Mouse (Mus musculus) A20 (cell line): ENCODE results near the gene Anxa9.

Source experiments
- DNase-seq: peaks from one replicate; pipeline ENCODE4 v3.0.0-alpha.2; 2011; ENCODE audit warnings: low read depth, low spot score

Anxa9 gene

DNA sequence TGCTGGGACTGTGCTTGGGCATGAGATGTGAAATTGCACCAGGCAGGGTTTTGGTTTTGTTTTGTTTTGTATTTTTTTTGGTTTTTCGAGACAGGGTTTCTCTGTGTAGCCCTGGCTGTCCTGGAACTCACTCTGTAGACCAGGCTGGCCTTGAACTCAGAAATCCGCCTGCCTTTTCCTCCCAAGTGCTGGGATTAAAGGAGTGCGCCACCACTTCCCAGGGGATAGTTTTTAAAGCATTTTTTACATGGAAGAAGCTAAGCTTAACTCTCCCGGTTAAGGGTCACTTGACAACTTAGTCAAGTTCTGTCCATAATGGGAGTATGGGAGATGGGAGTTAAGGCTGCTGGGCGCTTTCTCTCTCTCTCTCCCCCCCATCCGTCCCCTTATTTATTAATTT is 7.1 kb upstream of the Anxa9 start:
- no peak for DNase-seq

DNA sequence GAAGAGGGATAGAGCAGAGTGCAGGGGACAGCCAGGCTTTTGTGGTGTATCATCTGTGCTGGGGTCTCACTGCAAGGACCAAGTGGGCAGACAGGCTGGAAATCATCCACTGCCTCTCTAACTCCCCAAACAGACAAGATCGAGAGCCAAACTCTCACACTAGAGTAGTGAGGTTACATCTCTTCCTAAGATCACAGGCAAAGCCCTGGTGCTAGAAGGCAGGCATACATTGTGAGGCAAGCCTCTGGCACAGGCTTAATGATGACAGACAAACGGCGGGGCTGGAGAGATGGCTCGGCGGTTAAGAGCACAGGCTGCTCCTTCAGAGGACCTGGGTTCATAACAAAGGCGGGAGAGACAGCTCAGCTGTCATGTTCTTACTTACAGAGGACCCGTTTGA is 6.5 kb upstream of the Anxa9 start:
- peak; percentile 74 for DNase-seq

DNA sequence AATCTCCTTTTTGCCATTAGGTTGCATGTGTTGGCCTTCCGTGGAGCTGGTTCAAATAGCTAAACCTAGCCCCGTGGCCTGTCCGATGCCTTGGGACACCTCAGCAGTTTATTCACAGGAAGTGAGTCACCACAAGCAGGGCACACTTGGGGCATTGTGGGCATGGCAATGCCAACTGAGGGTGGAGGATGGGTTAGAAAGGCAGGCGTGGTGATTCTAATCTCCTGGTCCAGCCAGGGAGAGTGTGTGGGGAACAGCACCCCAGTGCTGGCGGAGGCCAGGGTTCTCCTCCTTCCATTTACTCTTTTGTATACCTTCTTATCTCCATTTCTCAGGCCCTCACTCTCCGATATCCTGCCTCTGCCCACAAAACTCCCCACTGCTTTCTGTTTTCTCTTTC is 5.6 kb upstream of the Anxa9 start:
- peak; percentile 63 for DNase-seq

DNA sequence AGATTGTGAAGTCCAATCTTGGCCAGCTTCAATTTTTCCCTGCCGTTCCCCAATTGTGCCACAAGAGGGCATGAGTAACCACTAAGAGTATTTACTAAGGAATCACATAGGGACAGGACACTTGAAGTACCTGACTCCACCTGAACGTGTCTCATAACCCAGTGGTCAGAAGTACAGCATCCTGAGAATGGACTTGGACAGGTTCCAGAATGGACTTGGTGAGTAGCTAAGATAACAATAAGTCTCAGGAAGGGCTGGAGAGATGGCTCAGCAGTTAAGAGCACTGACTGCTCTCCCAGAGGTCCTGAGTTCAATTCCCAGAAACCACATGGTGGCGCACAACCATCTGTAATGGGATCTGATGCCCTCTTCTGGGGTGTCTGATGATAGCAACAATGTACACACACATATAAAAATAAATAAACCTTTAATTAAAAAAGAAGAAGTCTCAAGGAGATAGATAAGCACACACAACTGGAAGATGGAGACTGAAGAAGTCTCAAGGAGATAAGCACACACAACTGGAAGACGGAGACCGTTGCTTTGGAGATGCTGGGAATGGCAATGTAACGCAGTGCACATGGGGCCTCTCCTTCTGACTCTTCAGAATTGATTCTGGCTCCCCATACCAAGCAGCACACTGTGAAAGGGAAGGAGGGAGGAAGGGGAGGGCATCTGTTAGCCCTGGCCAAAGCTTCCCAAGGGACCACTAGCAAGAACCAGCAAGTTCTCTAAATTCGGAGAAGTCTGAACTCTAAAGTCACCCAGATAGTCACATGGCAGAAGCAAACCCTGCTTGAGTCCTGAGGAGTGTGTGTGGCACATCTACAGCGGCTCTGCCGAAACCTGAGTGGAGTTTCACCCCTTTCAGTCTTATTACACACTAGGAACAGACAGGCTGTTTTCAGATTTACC is 4.2 kb upstream of the Anxa9 start:
- peak; percentile 86 for DNase-seq

DNA sequence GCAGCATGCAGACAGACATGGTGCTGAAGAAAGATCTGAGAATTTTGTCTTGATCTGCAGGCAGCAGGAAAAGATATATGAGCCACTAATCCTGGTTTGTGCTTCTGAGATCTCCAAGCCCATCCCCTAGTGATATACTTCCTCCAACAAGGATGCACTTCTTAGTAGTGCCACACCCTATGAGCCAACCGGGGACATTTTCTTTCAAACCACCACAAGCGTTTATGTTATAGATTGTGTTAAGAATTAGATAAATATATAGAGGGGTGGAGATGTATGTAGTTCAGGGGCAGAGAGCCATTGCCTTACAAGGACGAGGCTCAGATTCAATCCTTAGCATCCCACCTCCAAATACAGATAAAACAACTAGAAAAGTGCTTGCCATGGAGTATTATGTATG is 3.5 kb upstream of the Anxa9 start:
- no peak for DNase-seq

- no peak for DNase-seq
These were observed 732 bp downstream of the Anxa9 start for GRCm38 (mm10) chr3:95306244-95306643.

GRCm38 (mm10) chr3:95301204-95301796 is 5.7 kb downstream of the Anxa9 start:
- no peak for DNase-seq

GRCm38 (mm10) chr3:95298018-95298417 is 9.0 kb downstream of the Anxa9 start:
- DNase-seq = no peak

- peak; percentile 44 for DNase-seq
These were observed 10.9 kb downstream of the Anxa9 start for GRCm38 (mm10) chr3:95296103-95296469.

GRCm38 (mm10) chr3:95295321-95296102 is 11.5 kb downstream of the Anxa9 start:
- DNase-seq = no peak

GRCm38 (mm10) chr3:95294718-95295117 is 12.3 kb downstream of the Anxa9 start:
- DNase-seq = no peak

GRCm38 (mm10) chr3:95294316-95294715 is 12.7 kb downstream of the Anxa9 start:
- DNase-seq = no peak

DNA sequence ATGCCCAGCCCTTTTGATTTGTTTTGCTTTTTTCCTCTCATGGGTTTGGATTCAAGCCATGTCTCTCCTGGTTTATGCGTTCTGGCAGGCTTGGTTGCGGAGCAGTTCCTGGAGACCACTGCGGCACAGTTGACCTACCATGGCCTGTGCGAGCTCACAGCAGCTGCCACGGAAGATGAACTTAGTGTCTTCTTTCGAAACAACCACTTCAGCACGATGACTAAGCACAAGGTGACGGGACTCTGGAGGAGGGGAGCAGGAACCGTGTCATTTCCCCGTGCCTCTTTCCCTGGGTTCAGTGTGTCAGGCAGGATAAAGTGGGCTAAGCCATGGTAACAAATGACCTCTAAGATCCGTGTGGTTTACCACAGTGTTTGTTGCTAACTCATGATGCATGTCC is 13.4 kb downstream of the Anxa9 start:
- no peak for DNase-seq

- no peak for DNase-seq
These were observed 14.1 kb downstream of the Anxa9 start for GRCm38 (mm10) chr3:95292899-95293298.

DNA sequence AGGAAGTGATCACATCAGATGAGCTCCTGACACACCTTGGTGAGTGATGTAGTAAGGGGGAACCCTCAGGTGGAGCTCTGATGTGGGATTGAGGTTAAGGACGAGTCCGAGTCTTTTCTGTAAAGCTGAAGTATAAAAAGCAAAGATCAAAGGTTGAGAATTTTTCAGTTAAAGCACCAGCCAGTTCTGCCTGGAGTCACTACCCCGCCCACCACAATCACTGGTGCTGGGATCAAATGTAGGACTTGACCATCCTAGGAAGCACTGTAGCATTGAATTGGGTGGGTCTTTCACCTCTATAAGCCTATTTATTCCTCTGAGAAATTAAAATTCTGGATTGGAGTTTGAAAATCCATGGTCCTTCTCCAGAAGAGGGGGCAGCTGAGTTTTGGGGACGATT is 15.9 kb downstream of the Anxa9 start:
- DNase-seq = no peak

- no peak for DNase-seq
These were observed 16.8 kb downstream of the Anxa9 start for GRCm38 (mm10) chr3:95290156-95290555.

GRCm38 (mm10) chr3:95289419-95289818 is 17.6 kb downstream of the Anxa9 start:
- DNase-seq = no peak

DNA sequence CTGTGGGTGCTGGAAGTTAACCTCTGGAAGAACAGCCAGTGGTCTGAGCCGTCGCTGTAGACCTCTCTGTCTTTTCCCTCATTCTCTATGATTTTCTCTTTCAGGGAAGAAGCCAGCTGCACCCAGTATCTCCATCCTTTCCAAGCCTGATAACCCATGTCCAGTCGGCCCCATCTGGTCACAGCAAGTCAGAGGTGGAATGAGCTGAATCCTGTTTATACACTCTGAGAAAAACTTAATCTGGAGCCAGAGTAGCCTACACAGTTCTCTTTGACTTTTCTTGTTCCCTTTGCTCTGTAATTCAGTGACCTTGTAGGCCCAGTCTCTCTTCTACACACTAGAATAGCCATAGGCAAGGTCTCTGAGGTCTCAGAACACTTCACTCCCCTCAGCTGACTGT is 19.4 kb downstream of the Anxa9 start:
- DNase-seq = no peak

DNA sequence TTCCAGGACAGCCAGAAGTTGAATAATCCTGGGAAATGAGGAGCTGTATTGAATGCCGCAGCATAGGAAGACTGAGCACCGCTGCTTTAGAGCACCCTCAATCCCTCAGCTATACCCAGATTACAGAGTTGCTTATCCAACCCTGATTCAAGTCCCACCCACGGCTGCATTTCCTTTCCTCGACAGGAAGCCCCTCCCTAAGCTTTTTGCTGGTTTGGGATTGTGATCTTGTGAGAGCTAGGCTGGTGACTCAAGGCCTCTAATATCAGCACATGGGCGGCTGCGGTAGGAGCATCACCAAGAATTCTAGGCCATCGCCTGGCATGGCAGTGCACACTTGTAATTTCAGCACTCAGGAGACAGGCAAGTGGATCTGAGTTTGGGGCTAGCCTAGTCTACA is 20.5 kb downstream of the Anxa9 start:
- DNase-seq = no peak

DNA sequence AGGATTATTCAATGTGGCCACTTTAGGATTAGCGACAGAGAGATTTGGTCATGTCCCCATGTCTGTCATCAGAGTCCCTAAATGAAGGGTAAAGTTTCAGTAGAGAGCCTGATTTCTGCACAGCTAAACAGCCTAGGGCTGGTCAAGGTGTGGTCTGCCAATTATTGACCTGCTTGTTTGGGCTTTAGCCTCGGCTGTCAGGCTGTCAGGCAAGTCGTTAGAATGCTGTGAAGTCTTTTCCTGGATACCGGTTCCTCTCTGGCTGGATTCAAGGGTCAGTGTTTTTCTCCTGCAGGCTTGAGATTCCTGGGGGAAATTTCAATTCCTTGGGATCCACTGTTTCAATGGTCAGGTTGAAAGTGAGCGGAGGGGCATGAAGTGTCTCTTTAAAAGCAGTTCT is 21.0 kb downstream of the Anxa9 start:
- DNase-seq = no peak

DNA sequence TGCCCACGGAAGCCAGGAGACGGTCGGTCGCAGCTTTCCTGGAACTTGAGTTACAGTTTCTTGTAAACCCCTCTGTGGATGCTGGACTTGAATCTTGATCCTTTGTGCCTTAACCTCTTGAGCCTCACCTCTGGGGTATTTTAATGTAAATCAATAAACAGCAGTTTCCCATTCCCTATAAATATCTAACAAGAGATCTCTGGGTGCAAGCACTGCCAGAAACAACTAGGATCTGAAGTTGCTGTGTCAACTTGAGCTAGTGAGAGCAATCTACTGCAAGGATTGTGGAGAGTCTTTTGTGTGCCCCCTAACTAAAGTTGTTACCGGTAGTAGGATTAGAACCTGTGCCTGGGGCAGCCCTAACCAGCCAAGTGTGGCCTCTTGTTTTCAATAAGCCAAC is 21.6 kb downstream of the Anxa9 start:
- no peak for DNase-seq

DNA sequence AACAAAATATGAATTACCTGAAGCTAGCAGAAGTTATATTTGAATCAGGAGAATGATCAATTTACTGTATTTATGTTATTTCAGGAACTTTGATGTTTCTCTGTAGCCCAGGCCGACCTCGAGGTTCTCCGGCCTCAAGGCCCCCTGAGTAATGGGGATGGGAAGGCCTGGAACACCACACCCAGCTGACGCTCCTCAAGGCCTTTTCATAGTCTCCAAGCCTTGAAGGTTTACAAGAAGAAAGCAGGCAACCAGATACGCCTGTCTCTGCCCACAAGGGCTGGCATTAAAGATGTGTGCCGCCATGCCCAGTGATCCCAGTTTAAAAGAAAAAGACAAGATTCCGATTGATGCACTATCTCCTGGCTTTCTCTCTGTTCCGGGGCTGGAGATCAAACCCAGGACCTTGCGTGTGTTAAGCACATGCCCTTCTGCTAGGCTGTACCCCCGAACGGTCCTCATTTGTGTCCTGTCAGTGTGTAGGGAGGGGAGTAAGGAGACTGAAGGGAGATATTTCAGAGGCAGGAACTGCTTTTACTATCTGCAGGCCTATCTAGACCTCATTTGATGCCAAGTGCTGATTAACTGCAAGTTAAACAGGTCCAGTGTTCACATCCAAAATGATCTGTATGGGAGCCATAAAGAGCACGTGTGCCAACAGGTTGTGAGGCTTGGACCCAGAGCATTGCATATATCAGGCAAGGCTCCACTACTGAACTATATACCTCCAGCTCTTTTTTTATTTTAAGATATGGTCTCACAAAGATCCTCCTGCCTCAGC is 22.3 kb downstream of the Anxa9 start:
- DNase-seq = no peak
